Comparison of ENCODE assay signal across 7 mouse cellular contexts in genomic region chr6:17636764-17637170, GRCm38 (mm10). TPM values are rescaled to one million over a fixed set of nuclear protein-coding genes. Genes with fewer than 3 reads are reported as not detected.
DNase-seq lines count a peak whose midpoint lies in the region; ATAC-seq lines count a peak whose summit lies in the region.

No protein-coding gene starts in this region.

- peak overlapping the region; percentile 91 for H3K4me3 ChIP-seq in limb, embryonic 10.5 days
- H3K4me3 ChIP-seq in midbrain, embryonic 13.5 days (replicated peaks), result peak overlapping the region; percentile 85

- DNase-seq in adrenal gland, adult 8-10 months, result peak; percentile 94
- peak; percentile 93 for DNase-seq in embryo, embryonic 9.5 days (ENCODE audit: extremely low spot score)
- DNase-seq in kidney, adult 11 months, result peak; percentile 93
- DNase-seq in limb, embryonic 10.5 days (ENCODE audit: low spot score), result peak; percentile 95
- peak; percentile 94 for DNase-seq in spleen, adult 12 weeks (ENCODE audit: low spot score)

- H3K9ac ChIP-seq in midbrain, embryonic 13.5 days (replicated peaks), result peak overlapping the region; percentile 94

- peak overlapping the region; percentile 98 for H3K27ac ChIP-seq in limb, embryonic 10.5 days
- peak overlapping the region; percentile 96 for H3K27ac ChIP-seq in midbrain, embryonic 13.5 days

- peak overlapping the region; percentile 48 for H3K4me2 ChIP-seq in midbrain, embryonic 13.5 days (replicated peaks)

- WGBS in limb, embryonic 10.5 days, result under 1% methylated on average over 43 of the region's 45 CpGs
- WGBS in midbrain, embryonic 13.5 days, result under 1% methylated on average over 27 of the region's 45 CpGs

- H3K27me3 ChIP-seq in limb, embryonic 10.5 days (ENCODE audit: low read depth, poor library complexity, severe bottlenecking), result no peaks in the 10 kb centered on the region
- H3K27me3 ChIP-seq in midbrain, embryonic 13.5 days, result no peaks in the 10 kb centered on the region

- H3K9me3 ChIP-seq in limb, embryonic 10.5 days (replicated peaks), result no peaks in the 10 kb centered on the region
- no peaks in the 10 kb centered on the region for H3K9me3 ChIP-seq in midbrain, embryonic 13.5 days

- peaks cover 11% of the 10 kb centered on the region for H3K4me1 ChIP-seq in limb, embryonic 10.5 days
- peaks cover 13% of the 10 kb centered on the region for H3K4me1 ChIP-seq in midbrain, embryonic 13.5 days (replicated peaks)

- ATAC-seq in granulocyte monocyte progenitor cell, adult 5-6 weeks (replicated peaks; ENCODE audit: poor library complexity, severe bottlenecking), result peak; percentile 73
- ATAC-seq in midbrain, embryonic 13.5 days, result peak; percentile 96

- peaks cover 5% of the 10 kb centered on the region for H3K36me3 ChIP-seq in limb, embryonic 10.5 days
- peaks cover 4% of the 10 kb centered on the region for H3K36me3 ChIP-seq in midbrain, embryonic 13.5 days

RNA-seq across cellular contexts. Expression of gene Capza2, which starts 0.7 kb away (rescaled TPM):
- 100 to 1,000 TPM; 123 to 141 (median 129) TPM for total RNA-seq in adrenal gland, adult 8-10 months (2022)
- total RNA-seq in granulocyte monocyte progenitor cell, adult 5-6 weeks (2014; fragmentation: Nextera tagmentation), result 193 and 213 TPM in 2 replicates
- total RNA-seq in granulocyte monocyte progenitor cell, adult 5-6 weeks (2017), result 372 and 413 TPM in 2 replicates
- polyA plus RNA-seq in limb, embryonic 10.5 days (2016; fragmentation: Nextera tagmentation; extraction: Ambion mirVana), result 168 and 192 TPM in 2 replicates
- 238 and 262 TPM in 2 replicates for polyA plus RNA-seq in midbrain, embryonic 13.5 days (2015; fragmentation: Nextera tagmentation; extraction: Ambion mirVana)

RNA-seq across cellular contexts. Expression of gene St7, which starts 56.0 kb away (rescaled TPM):
- 10 to 100 TPM; 24.7 to 32.7 (median 30.4) TPM for total RNA-seq in adrenal gland, adult 8-10 months (2022)
- total RNA-seq in granulocyte monocyte progenitor cell, adult 5-6 weeks (2014; fragmentation: Nextera tagmentation), result 30.0 and 31.2 TPM in 2 replicates
- 42.6 and 45.5 TPM in 2 replicates for total RNA-seq in granulocyte monocyte progenitor cell, adult 5-6 weeks (2017)
- polyA plus RNA-seq in limb, embryonic 10.5 days (2016; fragmentation: Nextera tagmentation; extraction: Ambion mirVana), result 17.9 and 19.7 TPM in 2 replicates
- 62.4 and 63.0 TPM in 2 replicates for polyA plus RNA-seq in midbrain, embryonic 13.5 days (2015; fragmentation: Nextera tagmentation; extraction: Ambion mirVana)

Comparison
In these comparisons a context has a peak if more than half of its experiments do, and no peak if none do; other contexts are left out.
1. Peak in every context shown above with its lines: DNase-seq, ATAC-seq, H3K4me3 ChIP-seq and H3K27ac ChIP-seq.